Mouse (Mus musculus): ENCODE measurements around the gene Tnrc6c.
"Not testable (repeated sequence)": the region's sequence is repeated elsewhere in the genome, so short reads cannot be mapped to it uniquely, and the experiment has no call there.

Gene Tnrc6c

GRCm38 (mm10) chr11:117768725-117769682 is 114.9 kb downstream of the Tnrc6c start:
- no peak for DNase-seq (ENCODE audit: low read depth, low spot score)

DNA sequence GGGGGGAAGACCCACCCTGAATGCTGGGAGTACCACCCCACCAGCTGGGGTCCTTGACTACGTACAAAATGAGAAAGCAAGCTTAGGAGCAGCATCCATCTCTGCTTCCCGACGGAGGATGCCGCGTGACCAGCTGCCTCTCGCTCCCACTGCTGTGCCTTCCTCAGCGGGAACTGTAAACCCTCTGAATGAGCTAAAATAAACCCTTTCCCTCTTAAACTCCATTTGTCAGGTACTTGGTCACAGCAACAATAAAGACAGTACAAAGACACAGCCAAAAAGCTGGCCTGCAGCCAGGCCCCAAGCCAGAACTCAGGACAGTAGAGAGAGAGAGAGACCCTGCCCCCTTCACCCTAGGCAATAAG is 115.6 kb downstream of the Tnrc6c start:
- DNase-seq (ENCODE audit: low read depth, low spot score): no peak

DNA sequence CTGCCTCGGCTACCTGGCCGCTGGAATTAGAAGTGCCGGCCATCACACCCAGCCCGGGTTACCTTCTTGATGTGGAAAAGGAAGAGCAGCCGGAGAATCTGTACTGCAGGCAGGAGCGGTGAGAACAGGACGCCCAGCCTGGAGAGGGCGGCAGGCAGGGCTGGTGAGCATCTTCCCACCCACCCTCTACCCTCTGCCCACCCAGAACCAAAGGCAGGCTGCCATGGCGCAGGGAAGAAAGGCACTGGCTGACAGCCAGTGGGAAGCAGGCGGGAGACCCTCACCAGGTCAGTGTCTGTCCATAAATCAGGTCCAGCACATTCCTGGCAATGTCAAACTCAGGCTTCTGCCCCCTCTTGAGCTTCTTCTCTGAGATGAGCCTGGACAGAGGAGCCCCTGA is 116.3 kb downstream of the Tnrc6c start:
- DNase-seq (ENCODE audit: low read depth, low spot score): no peak

DNA sequence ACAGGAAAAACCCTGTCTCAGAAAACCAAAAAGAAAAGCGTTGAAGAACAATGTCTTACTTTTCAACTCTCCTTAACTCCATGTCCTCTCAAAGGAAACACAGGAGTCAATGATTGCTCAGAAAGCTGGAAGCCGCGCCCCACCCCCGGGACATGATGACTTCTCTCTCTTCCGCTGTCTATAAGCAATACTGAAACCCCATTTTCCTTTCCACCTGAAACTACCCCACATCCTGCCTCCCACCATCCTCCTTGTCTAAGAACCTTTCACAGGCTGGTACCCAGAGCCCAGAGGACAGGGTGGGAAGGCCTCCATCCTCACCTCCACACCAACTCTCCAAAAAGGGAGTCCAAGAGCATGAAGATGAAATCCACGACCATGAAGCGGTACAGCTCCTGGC is 118.3 kb downstream of the Tnrc6c start:
- DNase-seq (ENCODE audit: low read depth, low spot score): no peak

DNA sequence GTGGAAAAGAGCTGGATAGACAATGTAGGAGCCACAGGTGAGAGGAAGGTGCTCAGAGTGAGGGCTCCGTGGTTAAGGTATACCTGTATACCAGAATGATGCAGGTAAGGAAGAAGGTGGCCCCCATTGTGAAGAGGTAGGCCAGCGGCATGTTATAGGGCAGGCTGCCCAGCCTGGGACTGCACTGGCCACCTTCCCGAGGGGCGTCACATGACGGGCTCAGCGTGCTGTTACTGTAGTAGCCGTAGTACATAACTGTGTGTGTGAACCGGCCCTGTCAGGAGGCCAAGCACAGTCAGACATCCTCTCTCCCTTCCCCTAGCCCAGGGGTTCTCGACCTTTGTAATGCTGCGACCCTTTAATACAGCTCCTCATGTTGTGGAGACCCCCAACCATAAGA is 120.8 kb downstream of the Tnrc6c start:
- no peak for DNase-seq (ENCODE audit: low read depth, low spot score)

DNA sequence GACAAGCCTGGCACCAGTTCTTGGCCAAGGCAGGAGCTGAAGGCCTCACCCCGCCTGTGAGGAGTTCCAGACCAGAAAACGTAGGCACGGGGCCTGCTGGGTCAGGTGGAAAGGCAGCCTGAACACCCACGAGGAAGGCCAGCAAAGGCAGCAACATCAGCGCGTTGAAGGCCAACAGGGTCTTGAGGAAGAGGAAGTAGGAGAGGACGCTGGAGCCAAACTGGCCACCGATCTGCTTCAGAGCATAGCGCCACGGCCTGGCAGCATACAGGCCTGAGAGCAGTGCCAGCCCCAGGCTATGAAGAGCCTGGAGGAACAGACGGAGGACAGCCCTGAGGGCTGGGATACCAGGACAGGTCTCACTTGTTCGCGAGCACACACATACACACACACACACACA is 121.5 kb downstream of the Tnrc6c start:
- DNase-seq (ENCODE audit: low read depth, low spot score): no peak

- DNase-seq (ENCODE audit: low read depth, low spot score): no peak
These were observed 122.2 kb downstream of the Tnrc6c start for GRCm38 (mm10) chr11:117776085-117776792.

GRCm38 (mm10) chr11:117777111-117777510 is 123.0 kb downstream of the Tnrc6c start:
- DNase-seq (ENCODE audit: low read depth, low spot score): no peak

- no peak for DNase-seq (ENCODE audit: low read depth, low spot score)
These were observed 123.9 kb downstream of the Tnrc6c start for GRCm38 (mm10) chr11:117778031-117778430.

DNA sequence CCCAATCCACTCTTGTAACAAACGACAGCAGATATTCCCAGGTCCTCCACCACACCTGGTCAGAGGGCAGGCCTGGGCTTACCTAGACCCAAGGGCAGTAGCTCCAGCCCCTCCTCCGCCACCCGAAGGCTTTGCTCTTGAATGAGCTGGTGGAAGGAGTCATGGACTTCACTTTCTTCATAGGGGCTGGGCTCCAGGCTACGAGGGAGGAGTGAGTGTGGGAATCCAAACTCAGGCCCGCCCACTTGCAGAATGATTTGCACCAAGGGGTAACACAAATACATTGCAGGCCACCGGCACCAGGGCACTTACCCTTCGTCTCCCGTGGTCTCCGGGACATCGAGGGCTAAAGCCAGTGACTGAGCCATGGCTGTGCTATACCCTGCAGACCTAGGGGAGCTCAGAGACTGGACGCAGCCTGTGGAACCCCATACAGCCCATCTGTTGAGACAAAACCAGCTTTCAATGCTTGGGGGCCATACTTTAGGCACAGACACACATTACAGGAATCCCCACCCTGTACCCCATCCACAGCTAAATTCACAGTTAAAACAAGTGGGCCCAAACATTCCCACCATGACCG is 124.9 kb downstream of the Tnrc6c start:
- DNase-seq (ENCODE audit: low read depth, low spot score): no peak

DNA sequence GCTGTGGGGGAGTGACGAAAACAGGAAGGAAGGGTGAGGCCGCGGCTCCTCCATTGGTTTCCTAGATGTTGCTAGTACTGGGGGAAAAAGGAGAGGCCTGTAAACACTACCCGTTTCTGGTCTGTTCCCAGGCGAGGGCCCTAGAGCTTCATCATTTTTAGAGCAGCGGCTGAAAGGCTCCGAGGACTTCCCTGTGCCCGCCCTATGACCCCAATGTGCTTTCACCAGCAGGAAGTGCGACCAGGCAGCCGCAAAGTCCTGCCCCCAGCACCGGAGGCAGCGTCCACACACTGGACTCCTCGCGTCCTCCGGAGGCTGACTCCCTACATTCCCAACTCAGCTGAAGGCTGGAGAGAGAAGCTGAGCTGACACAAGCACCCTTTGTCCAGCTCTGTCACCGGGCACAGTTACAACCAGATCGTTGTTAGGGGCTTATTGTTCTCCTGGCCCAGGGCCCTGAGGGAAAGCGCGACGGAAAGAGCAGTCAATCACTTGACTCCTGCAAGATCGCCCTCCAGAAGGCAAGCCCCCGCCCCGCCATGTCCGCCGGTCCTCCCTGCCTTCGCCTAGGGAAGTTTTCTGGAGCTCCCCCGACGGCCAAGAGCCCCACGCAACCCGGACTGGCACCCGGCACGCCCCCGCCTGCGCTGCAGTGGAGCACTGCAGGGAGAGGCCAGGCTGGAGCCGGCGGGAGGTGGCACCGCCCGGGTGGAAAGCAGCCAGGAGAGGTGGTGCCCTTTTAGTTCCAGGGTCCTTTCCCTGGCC is 125.5 kb downstream of the Tnrc6c start:
- no peak for DNase-seq (ENCODE audit: low read depth, low spot score)

DNA sequence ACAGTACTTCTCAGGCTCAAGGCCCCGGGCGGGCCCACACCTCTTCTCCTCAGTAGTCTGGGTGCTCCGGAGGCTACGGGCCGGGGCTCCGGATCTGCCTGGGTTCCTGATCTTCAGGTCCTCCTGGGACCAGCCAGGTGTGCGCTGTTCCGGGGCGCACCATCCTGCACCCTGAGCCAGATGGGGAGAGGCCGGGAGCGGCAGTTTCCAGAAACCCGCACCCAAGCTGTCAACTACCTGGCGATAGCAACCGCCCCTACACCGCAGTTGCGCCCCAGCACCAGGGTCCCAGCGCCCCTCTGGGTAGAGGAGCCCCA is 126.1 kb downstream of the Tnrc6c start:
- DNase-seq (ENCODE audit: low read depth, low spot score): no peak

GRCm38 (mm10) chr11:117780582-117781111 is 126.6 kb downstream of the Tnrc6c start:
- peak; percentile 80 for DNase-seq (ENCODE audit: low read depth, low spot score)

DNA sequence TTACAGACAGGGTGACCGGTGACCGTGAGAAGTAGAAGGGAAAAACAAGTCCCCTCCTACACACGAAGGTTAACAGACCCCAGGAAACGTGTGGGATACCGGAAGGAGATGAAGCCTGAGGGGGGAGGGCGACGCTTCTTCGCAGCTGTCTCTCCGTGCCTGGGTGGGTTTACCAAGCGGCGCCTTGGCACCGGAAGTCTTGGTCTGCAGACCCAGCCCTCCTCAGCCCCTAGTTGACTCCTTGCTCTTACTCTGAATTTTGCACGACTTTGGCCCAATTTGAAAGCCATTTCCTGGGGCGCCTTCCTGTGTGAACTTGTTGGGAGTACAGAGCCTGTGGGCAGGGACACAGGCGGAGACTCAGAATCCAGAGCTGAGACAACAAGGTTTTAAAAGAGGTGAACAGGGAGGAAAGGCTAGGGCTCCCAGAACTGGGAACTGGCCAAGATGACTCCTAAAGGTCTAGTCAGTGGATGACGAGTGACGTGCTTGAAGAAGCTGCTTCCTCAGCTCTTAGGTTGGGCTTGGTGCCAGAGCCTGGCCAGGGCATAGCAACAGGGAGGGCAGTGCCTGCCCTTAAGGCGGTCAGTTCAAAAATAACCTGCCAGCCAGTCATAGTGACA is 127.2 kb downstream of the Tnrc6c start:
- peak; percentile 88 for DNase-seq (ENCODE audit: low read depth, low spot score)

- no peak for DNase-seq (ENCODE audit: low read depth, low spot score)
These were observed 128.1 kb downstream of the Tnrc6c start, which contains the start of the genes Tmc8 and Tmc6 for GRCm38 (mm10) chr11:117781993-117782704. TSS of gene Tmc8 (plus strand) at chr11:117782076. TSS of gene Tmc6 (minus strand) at chr11:117782198.

- no peak for DNase-seq (ENCODE audit: low read depth, low spot score)
These were observed 128.6 kb downstream of the Tnrc6c start for GRCm38 (mm10) chr11:117782705-117783034.

- DNase-seq (ENCODE audit: low read depth, low spot score): no peak
These were observed 129.0 kb downstream of the Tnrc6c start for GRCm38 (mm10) chr11:117783089-117783488.

- DNase-seq (ENCODE audit: low read depth, low spot score): no peak
These were observed 129.7 kb downstream of the Tnrc6c start for GRCm38 (mm10) chr11:117783683-117784309.

DNA sequence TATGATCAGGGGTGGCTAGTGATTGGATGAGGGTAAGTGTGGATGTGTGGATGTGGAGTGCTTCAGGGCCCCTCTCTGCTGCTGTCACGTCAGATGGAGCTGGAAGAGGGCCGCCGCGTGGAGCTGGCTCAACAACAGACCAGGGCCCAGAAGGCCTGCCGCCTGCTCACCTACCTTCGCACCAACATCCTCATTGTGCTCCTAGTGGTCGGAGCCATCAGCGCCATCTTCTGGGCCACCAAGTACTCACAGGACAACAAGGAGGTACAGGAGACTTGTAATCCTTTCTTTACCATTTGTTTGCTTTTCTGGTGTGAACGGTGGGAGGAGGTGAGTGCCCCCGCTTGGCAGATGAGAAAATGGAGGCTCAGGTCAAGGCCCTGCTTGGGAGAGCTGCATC is 132.2 kb downstream of the Tnrc6c start:
- no peak for DNase-seq (ENCODE audit: low read depth, low spot score)

- not testable (repeated sequence) for DNase-seq (ENCODE audit: low read depth, low spot score)
These were observed 134.4 kb downstream of the Tnrc6c start for GRCm38 (mm10) chr11:117788481-117788880.
